Mouse (Mus musculus) hindbrain, embryonic 14.5 days (tissue): ENCODE results near the gene Prkcb. TPM values are rescaled to one million over a fixed set of nuclear protein-coding genes. Genes with fewer than 3 reads are reported as not detected.
A peak's percentile ranks its signal among the peaks of the same experiment; 100 is the strongest.

Experiments used
- ATAC-seq: fragments of 200-750 bp; cut with Nextera tagmentation; 2 replicates; pipeline ENCODE4 v1.8.0; 2017; ENCODE audit warnings: moderate number of reproducible peaks, mild to moderate bottlenecking, moderate TSS enrichment, moderate library complexity; ENCODE audit not compliant: low FRiP score
- DNase-seq: peaks from one replicate; pipeline ENCODE4 v3.0.0-alpha.2; 2015; ENCODE audit warnings: low spot score
- H3K27ac ChIP-seq: fragments of 300-500 bp; sonication (generic); 2 replicates; pipeline ENCODE4 v1.5.1; 2014; ENCODE audit warnings: mild to moderate bottlenecking, moderate library complexity
- H3K27me3 ChIP-seq: fragments of 300-500 bp; sonication (generic); 2 replicates; pipeline ENCODE4 v1.6.1; 2014; ENCODE audit warnings: mild to moderate bottlenecking, low read length, mixed read lengths; ENCODE audit not compliant: control insufficient read depth, insufficient read depth
- H3K36me3 ChIP-seq: fragments of 300-500 bp; sonication (generic); replicated peaks from 2 replicates; pipeline ENCODE4 v1.6.1; 2014; ENCODE audit not compliant: control insufficient read depth, insufficient read depth
- H3K4me1 ChIP-seq: fragments of 300-500 bp; sonication (generic); replicated peaks from 2 replicates; pipeline ENCODE4 v1.6.1; 2014; ENCODE audit warnings: antibody characterized with exemption, low read length, mixed read lengths; ENCODE audit not compliant: control insufficient read depth, insufficient read depth
- H3K4me2 ChIP-seq: fragments of 300-500 bp; sonication (generic); replicated peaks from 2 replicates; pipeline ENCODE4 v1.6.1; 2014; ENCODE audit warnings: mild to moderate bottlenecking, moderate library complexity
- H3K4me3 ChIP-seq: fragments of 300-500 bp; sonication (generic); replicated peaks from 2 replicates; pipeline ENCODE4 v1.5.1; 2014; ENCODE audit warnings: mild to moderate bottlenecking, low read length
- H3K9ac ChIP-seq: fragments of 300-500 bp; sonication (generic); 2 replicates; pipeline ENCODE4 v1.6.1; 2014
- H3K9me3 ChIP-seq: fragments of 300-500 bp; sonication (generic); 2 replicates; pipeline ENCODE4 v1.6.1; 2016; ENCODE audit warnings: low read length; ENCODE audit not compliant: control insufficient read depth
- WGBS: fragments of 180-500 bp; shearing (Covaris S2); extraction: QIAGEN DNeasy Blood & Tissue Kit; methylation state at CpG from one replicate; pipeline ENCODE4 v1.1.7; 2014; 5-methylcytosine and 5-hydroxymethylcytosine counted together
- polyA plus RNA-seq: library from polyadenylated mRNA; unstranded; fragments of >200 nt; fragmentation: Nextera tagmentation; extraction: Ambion mirVana; gene quantifications from 2 replicates; pipeline ENCODE4 v1.2.1, GENCODE M21; 2014

Gene Prkcb
- polyA plus RNA-seq, 1 experiment from 2014 or later = 135 TPM

DNA sequence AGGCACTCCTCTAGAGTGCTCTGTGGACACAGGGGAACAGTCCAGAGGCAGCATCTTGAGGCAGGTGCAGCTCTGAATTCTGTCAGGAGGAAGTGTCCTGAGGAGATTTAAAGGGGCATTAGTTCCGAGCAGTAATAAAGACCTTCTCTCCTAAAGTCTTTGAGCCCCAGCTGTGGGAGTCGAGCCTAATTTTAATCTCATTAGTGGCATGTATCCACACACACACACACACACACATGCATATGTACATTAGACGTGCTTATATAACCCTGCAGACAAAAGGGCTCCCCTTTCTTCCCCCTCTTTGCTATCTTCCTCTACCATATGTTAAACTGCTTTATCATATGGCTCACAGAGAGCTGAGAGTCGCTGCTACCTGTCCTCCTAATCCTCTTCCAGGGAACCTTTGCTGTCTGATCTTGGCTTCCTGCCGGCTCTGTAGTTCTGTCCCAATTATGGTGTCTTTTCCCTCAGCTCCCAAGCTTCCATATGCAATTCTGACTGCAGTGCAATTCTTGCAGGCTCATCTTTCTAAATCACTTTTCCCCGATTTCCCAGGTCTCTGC is 268.1 kb downstream of the Prkcb start:
- ATAC-seq (peak; percentile 27; the same call in 1 of the 2 replicates), DNase-seq (no peak)
- Histone ChIP-seq H3K4me2 (no peak overlapping the region), H3K27me3 (no peaks in the 10 kb centered on the region), H3K9ac (no peak overlapping the region), H3K4me1 (peaks cover 18% of the 10 kb centered on the region; the same call in 1 of the 2 replicates), H3K4me3 (no peak overlapping the region), H3K27ac (peak overlapping the region; percentile 63), H3K9me3 (no peaks in the 10 kb centered on the region), H3K36me3 (no peaks in the 10 kb centered on the region)
- WGBS = 26% methylated on average over 6 of the region's 6 CpGs

DNA sequence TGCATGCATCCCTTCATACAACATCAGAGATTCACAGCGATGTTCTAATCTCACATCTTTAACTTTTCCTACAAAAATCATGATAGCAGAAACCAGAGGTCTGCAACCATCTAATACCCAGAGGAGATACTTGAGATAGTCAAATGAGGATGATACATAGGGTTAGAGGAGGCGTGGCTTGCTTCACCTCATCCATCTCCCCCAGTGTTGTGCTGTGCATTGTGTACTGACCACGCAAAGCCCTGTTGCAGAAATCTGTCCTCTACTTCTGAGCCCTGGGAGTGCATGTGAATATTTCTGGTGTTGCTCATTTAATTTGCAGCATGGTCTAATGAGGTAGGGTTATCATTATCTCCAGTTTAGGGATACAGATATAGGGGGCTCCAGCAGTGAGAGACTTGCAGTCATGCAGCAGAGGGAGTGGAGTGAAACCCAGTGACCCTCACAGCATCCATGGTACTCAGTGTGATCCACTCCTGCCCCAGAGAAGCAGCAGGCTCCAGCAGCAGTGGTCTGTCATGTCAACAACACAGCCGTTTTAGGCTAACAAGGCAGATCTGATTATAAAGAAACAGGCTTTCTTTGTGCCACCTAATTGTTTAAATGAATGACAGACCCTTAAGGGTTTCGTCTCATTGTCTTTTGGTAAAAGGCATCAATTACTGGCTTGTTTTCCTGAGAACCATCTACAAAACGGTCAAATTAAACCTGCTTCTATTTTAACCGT is 269.7 kb downstream of the Prkcb start:
- Histone ChIP-seq H3K9ac (no peak overlapping the region), H3K4me2 (no peak overlapping the region), H3K4me1 (peaks cover 18% of the 10 kb centered on the region; the same call in 1 of the 2 replicates), H3K27me3 (no peaks in the 10 kb centered on the region), H3K27ac (peak overlapping the region; percentile 44; the same call in 1 of the 2 replicates), H3K4me3 (no peak overlapping the region), H3K36me3 (no peaks in the 10 kb centered on the region), H3K9me3 (no peaks in the 10 kb centered on the region)
- DNase-seq (no peak), ATAC-seq (no peak)
- 37% methylated on average over 7 of the region's 7 CpGs for WGBS

DNA sequence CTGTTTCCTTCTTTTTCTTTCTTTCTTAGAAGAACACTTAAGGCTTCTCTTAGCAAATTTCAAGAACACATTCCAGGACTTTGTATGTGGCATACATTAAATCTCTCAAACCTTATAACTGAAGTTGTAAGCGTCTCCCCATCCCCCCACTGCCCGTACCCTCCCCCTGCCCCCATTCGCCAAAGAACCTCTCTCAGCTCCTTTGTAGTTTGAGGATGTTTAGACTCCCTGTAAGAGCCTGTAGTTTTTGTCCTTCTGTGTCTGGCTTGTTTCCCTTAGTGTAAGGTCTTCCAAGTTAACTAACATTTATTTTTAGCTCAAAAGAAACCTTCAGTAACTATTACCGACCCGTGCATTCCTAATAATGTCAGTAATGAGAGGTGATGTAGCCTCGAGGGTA is 270.4 kb downstream of the Prkcb start:
- WGBS = 35% methylated on average over 6 of the region's 6 CpGs

DNA sequence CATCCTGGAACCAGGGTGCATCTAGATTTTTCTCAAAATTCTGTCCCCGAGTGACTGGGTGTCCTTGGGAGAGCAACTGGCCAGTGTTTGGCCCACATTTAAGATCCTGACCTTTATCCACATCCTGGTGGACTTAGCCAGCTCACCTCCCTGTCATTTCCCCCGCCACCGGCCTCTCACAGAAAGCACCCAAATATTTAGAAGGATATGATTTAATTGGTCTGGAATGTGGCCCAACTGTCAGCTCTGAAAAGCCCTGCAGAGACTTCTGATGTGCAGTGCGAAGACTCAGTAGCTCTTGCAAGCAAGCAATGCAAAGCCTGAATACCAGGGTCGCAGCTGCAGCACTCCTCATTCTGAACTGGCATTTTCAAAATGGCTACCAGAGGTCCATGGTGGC is 274.0 kb downstream of the Prkcb start:
- H3K27me3 ChIP-seq = no peaks in the 10 kb centered on the region
- H3K36me3 ChIP-seq = no peaks in the 10 kb centered on the region
- H3K4me3 ChIP-seq = no peak overlapping the region
- peaks cover 14% of the 10 kb centered on the region; the same call in 1 of the 2 replicates for H3K4me1 ChIP-seq
- H3K9ac ChIP-seq = no peak overlapping the region
- DNase-seq (no peak), ATAC-seq (no peak)
- 79% methylated on average over 5 of the region's 5 CpGs for WGBS
- H3K4me2 ChIP-seq = no peak overlapping the region
- H3K9me3 ChIP-seq = no peaks in the 10 kb centered on the region
- H3K27ac ChIP-seq = no peak overlapping the region

More for the DNA sequence above, 270.4 kb downstream of the Prkcb start:
- H3K4me3 ChIP-seq = no peak overlapping the region
- no peaks in the 10 kb centered on the region for H3K27me3 ChIP-seq
- no peak overlapping the region for H3K4me2 ChIP-seq
- no peak overlapping the region for H3K27ac ChIP-seq
- H3K4me1 ChIP-seq = peaks cover 18% of the 10 kb centered on the region; the same call in 1 of the 2 replicates
- H3K36me3 ChIP-seq = no peaks in the 10 kb centered on the region
- DNase-seq = no peak
- no peak for ATAC-seq
- no peak overlapping the region for H3K9ac ChIP-seq
- no peaks in the 10 kb centered on the region for H3K9me3 ChIP-seq

DNA sequence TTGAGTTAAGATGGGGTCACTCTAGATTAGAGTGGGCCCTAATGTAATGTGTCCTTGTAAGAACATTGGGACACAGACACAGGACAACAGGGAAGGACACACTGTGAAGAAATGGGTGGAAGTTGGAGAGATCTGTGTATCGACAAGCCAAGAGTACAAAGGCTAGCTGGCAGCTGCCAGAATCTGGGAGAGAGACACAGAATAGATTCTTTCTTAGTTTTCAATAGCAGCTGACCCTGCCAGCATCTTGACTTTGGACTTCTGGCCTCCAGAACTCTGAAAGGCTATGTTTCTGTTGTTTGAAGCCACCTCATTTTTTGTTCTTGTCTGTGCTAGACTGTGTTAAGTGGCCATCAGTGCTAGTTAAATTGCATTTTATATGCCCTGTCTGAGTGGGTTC is 276.8 kb downstream of the Prkcb start:
- H3K4me1 ChIP-seq = no peaks in the 10 kb centered on the region
- no peaks in the 10 kb centered on the region for H3K36me3 ChIP-seq
- H3K4me3 ChIP-seq = no peak overlapping the region
- H3K4me2 ChIP-seq = no peak overlapping the region
- ATAC-seq (no peak), DNase-seq (no peak)
- H3K9ac ChIP-seq = no peak overlapping the region
- H3K27me3 ChIP-seq = no peaks in the 10 kb centered on the region
- H3K9me3 ChIP-seq = no peaks in the 10 kb centered on the region
- WGBS = 86% methylated on average over 1 of the region's 1 CpGs
- no peak overlapping the region for H3K27ac ChIP-seq

DNA sequence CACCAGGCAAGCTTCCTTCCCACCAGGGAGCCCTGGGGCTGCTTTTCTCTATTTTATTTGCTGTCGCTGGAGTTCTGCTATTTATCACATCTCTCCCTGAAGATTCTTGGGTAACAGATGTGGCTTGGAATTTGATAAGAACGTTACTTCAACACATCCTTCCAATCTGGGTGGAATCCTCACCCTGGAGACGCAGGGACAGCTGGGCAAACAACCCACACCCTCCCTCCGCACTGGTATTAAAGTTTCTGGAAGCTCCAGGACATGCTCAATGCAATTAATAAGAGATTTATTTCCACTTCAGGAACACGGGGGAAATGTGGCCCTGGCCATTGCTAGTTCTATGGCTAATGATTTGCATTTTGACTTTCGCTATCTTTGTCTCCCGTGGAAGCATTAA is 277.5 kb downstream of the Prkcb start:
- no peaks in the 10 kb centered on the region for H3K36me3 ChIP-seq
- ATAC-seq (no peak), DNase-seq (no peak)
- H3K27me3 ChIP-seq = no peaks in the 10 kb centered on the region
- H3K9me3 ChIP-seq = no peaks in the 10 kb centered on the region
- H3K9ac ChIP-seq = no peak overlapping the region
- WGBS = 53% methylated on average over 7 of the region's 7 CpGs
- H3K4me3 ChIP-seq = no peak overlapping the region
- no peaks in the 10 kb centered on the region for H3K4me1 ChIP-seq
- H3K4me2 ChIP-seq = no peak overlapping the region
- no peak overlapping the region for H3K27ac ChIP-seq

DNA sequence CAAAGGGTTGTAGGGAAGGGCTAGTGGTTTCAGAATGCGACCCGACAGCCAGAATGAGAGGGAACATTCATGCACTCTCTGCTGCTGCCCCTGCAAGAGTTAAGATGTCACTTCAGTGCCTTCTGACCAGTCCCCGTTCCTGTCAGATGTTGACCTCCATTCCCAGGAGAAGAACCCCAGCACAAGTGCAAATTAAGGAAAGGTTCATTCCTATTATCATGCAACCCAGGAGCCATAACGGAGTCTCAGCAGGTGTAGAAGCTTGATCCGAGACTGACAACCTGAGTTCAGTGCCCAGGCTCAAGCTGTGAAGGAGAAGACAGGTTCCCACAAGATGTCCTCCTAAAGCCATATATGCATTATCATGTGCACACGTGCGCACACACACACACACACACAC is 280.2 kb downstream of the Prkcb start:
- no peak for ATAC-seq
- Histone ChIP-seq H3K9ac (no peak overlapping the region), H3K9me3 (no peaks in the 10 kb centered on the region), H3K36me3 (no peaks in the 10 kb centered on the region), H3K27ac (no peak overlapping the region; the same call in 1 of the 2 replicates), H3K4me2 (no peak overlapping the region), H3K4me1 (no peaks in the 10 kb centered on the region), H3K4me3 (no peak overlapping the region), H3K27me3 (no peaks in the 10 kb centered on the region)
- DNase-seq = no peak
- 74% methylated on average over 7 of the region's 7 CpGs for WGBS

DNA sequence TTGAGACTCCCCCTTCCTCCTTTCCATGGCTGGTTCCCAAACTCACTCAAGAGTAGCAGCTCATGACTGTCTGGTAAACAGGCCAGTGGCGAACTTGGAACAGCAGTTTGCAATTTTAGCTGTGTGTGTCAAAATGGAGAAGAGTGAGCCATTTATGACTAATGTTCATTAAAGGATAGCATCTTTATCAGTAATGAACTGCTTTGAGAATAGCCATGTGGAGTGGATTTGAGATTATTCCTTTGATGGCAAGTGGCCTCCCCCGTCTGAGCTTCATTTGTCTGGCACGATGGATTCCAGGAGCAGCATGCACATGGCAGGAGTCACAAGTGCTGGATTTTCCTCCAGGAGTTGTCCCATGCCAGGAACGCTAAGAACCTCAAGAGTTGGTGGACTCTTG is 281.9 kb downstream of the Prkcb start:
- Histone ChIP-seq H3K27me3 (no peaks in the 10 kb centered on the region), H3K9me3 (no peaks in the 10 kb centered on the region), H3K9ac (no peak overlapping the region), H3K4me3 (no peak overlapping the region), H3K4me2 (no peak overlapping the region), H3K36me3 (no peaks in the 10 kb centered on the region), H3K4me1 (no peaks in the 10 kb centered on the region), H3K27ac (no peak overlapping the region)
- no peak for DNase-seq
- WGBS = 84% methylated on average over 4 of the region's 4 CpGs
- ATAC-seq = no peak

DNA sequence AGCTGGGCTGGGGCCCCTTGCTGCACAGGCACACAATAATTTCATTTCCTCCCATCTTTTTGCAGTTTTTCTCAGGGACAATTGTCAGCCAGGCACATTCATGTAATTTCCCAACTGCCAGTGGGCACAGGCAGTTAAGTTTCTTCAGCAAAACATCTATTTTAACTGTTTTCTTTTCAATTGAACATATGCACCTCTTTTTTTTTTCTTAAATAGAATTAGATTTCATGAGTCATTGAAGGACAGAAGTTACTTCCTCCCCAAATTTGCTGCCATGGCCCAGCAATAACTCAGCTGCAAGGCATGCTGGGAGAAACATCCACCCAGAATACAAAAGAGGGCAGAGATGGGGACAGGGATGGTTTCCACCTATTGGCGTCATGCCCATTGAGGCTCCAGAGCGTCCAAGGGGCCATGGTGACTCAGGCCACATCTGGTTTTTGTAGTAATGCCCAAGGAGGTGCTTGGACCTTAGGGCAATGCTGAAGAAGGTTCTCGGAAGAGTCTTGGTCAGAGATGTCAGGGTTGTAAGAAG is 284.6 kb downstream of the Prkcb start:
- H3K4me1 ChIP-seq = no peaks in the 10 kb centered on the region
- ATAC-seq = no peak
- H3K27me3 ChIP-seq = no peaks in the 10 kb centered on the region
- no peaks in the 10 kb centered on the region for H3K9me3 ChIP-seq
- no peak overlapping the region for H3K9ac ChIP-seq
- H3K4me2 ChIP-seq = no peak overlapping the region
- no peak overlapping the region for H3K4me3 ChIP-seq
- no peak for DNase-seq
- H3K36me3 ChIP-seq = no peaks in the 10 kb centered on the region
- 83% methylated on average over 3 of the region's 3 CpGs for WGBS
- H3K27ac ChIP-seq = no peak overlapping the region
